Mouse (Mus musculus) frontal cortex, adult (tissue): ENCODE results near the gene Trmt61a.
"Not testable (repeated sequence)": the region's sequence is repeated elsewhere in the genome, so short reads cannot be mapped to it uniquely, and the experiment has no call there.

ENCODE experiments used
- ATAC-seq: cut with Nextera tagmentation; 2 replicates; pipeline ENCODE4 v1.9.2; 2017; ENCODE audit warnings: mild to moderate bottlenecking, moderate library complexity, mixed read lengths; ENCODE audit not compliant: low TSS enrichment

Trmt61a gene

GRCm38 (mm10) chr12:111696239-111696638 lies 18.3 kb downstream of the Trmt61a start:
- peak; percentile 22; the same call in 1 of the 2 replicates for ATAC-seq

- ATAC-seq, result no peak
Measured at GRCm38 (mm10) chr12:111697708-111698107, 19.8 kb downstream of the Trmt61a start.

GRCm38 (mm10) chr12:111698346-111698913 lies 20.5 kb downstream of the Trmt61a start:
- no peak for ATAC-seq

- peak; percentile 39 for ATAC-seq
Measured at GRCm38 (mm10) chr12:111699542-111699941, 21.6 kb downstream of the Trmt61a start.

GRCm38 (mm10) chr12:111700920-111701458 lies 23.1 kb downstream of the Trmt61a start:
- ATAC-seq, result peak; percentile 72

- no peak for ATAC-seq
Measured at GRCm38 (mm10) chr12:111703301-111703700, 25.4 kb downstream of the Trmt61a start.

- ATAC-seq, result no peak
Measured at GRCm38 (mm10) chr12:111704609-111705008, 26.7 kb downstream of the Trmt61a start.

- ATAC-seq, result 0 out of 2 replicates have a peak, but pooled peaks have one; percentile 1
Measured at GRCm38 (mm10) chr12:111705186-111705973, 27.5 kb downstream of the Trmt61a start.

- no peak for ATAC-seq
Measured at GRCm38 (mm10) chr12:111708181-111708580, 30.3 kb downstream of the Trmt61a start.

GRCm38 (mm10) chr12:111710091-111710490 lies 32.2 kb downstream of the Trmt61a start:
- no peak for ATAC-seq

GRCm38 (mm10) chr12:111712476-111712875 lies 34.6 kb downstream of the Trmt61a start:
- ATAC-seq, result no peak

- peak; percentile 87 for ATAC-seq
Measured at GRCm38 (mm10) chr12:111713004-111713651, 35.2 kb downstream of the Trmt61a start, which contains the start of the genes Bag5 and Apopt1. Gene Bag5 (minus strand): TSS chr12:111713257. Gene Apopt1 (plus strand): TSS chr12:111713261.

- not testable (repeated sequence) for ATAC-seq
Measured at GRCm38 (mm10) chr12:111713880-111714279, 36.0 kb downstream of the Trmt61a start.

GRCm38 (mm10) chr12:111716505-111716904 lies 38.6 kb downstream of the Trmt61a start:
- no peak for ATAC-seq

GRCm38 (mm10) chr12:111718656-111719055 lies 40.8 kb downstream of the Trmt61a start:
- ATAC-seq, result peak; percentile 73

GRCm38 (mm10) chr12:111720222-111720621 lies 42.3 kb downstream of the Trmt61a start:
- ATAC-seq, result no peak

GRCm38 (mm10) chr12:111722654-111723053 lies 44.7 kb downstream of the Trmt61a start:
- ATAC-seq, result no peak

- ATAC-seq, result no peak
Measured at GRCm38 (mm10) chr12:111724638-111725337, 46.9 kb downstream of the Trmt61a start.

GRCm38 (mm10) chr12:111725338-111726121 lies 47.6 kb downstream of the Trmt61a start:
- ATAC-seq, result peak; percentile 69

- peak; percentile 86 for ATAC-seq
Measured at GRCm38 (mm10) chr12:111726122-111726463, 48.2 kb downstream of the Trmt61a start.

- no peak for ATAC-seq
Measured at GRCm38 (mm10) chr12:111727956-111728355, 50.1 kb downstream of the Trmt61a start.
